Mouse (Mus musculus) neural tube, embryonic 11.5 days (tissue): ENCODE measurements around the gene Bivm. TPM values are rescaled to one million over a fixed set of nuclear protein-coding genes. Genes with fewer than 3 reads are reported as not detected.

Experiments used
- ATAC-seq: fragments of 200-750 bp; cut with Nextera tagmentation; 2 replicates; pipeline ENCODE4 v1.8.0; 2017; ENCODE audit warnings: moderate number of reproducible peaks, mild to moderate bottlenecking, moderate TSS enrichment, moderate library complexity; ENCODE audit not compliant: insufficient read depth, low FRiP score, low TSS enrichment
- DNase-seq: peaks from one replicate; pipeline ENCODE4 v3.0.0-alpha.2; 2015; ENCODE audit warnings: low spot score
- H3K27ac ChIP-seq: fragments of 300-500 bp; sonication (generic); 2 replicates; pipeline ENCODE4 v1.5.1; 2014; ENCODE audit warnings: low read depth, mild to moderate bottlenecking, low read length
- H3K27me3 ChIP-seq: fragments of 300-500 bp; sonication (generic); 2 replicates; pipeline ENCODE4 v1.6.1; 2014; ENCODE audit warnings: mild to moderate bottlenecking, low read length, mixed read lengths; ENCODE audit not compliant: control insufficient read depth, insufficient read depth
- H3K36me3 ChIP-seq: fragments of 300-500 bp; sonication (generic); 2 replicates; pipeline ENCODE4 v1.6.1; 2014; ENCODE audit warnings: mild to moderate bottlenecking, low read length, moderate library complexity, mixed read lengths; ENCODE audit not compliant: control insufficient read depth, insufficient read depth
- H3K4me1 ChIP-seq: fragments of 300-500 bp; sonication (generic); 2 replicates; pipeline ENCODE4 v1.6.1; 2014; ENCODE audit warnings: low read length, mixed read lengths; ENCODE audit not compliant: control insufficient read depth, insufficient read depth
- H3K4me2 ChIP-seq: fragments of 300-500 bp; sonication (generic); 2 replicates; pipeline ENCODE4 v1.6.1; 2014; ENCODE audit warnings: low read depth, mild to moderate bottlenecking, moderate library complexity
- H3K4me3 ChIP-seq: fragments of 300-500 bp; sonication (generic); 2 replicates; pipeline ENCODE4 v1.5.1; 2014; ENCODE audit warnings: low read depth, low read length
- H3K9ac ChIP-seq: fragments of 300-500 bp; sonication (generic); 2 replicates; pipeline ENCODE4 v1.6.1; 2014; ENCODE audit warnings: mild to moderate bottlenecking, low read length
- H3K9me3 ChIP-seq: fragments of 300-500 bp; sonication (generic); 2 replicates; pipeline ENCODE4 v1.6.1; 2016; ENCODE audit warnings: low read length; ENCODE audit not compliant: control insufficient read depth
- WGBS: fragments of 180-500 bp; shearing (Covaris S2); extraction: QIAGEN DNeasy Blood & Tissue Kit; methylation state at CpG from one replicate; pipeline ENCODE4 v1.1.7; 2014; 5-methylcytosine and 5-hydroxymethylcytosine counted together
- polyA plus RNA-seq: library from polyadenylated mRNA; unstranded; fragments of >200 nt; fragmentation: Nextera tagmentation; extraction: Ambion mirVana; gene quantifications from 2 replicates; pipeline ENCODE4 v1.2.1, GENCODE M21; 2014

The Bivm gene
- polyA plus RNA-seq, 1 experiment from 2014 or later: 31.1 TPM

GRCm38 (mm10) chr1:44125590-44125989, 6.8 kb downstream of the Bivm start:
- DNase-seq: no peak
- Histone ChIP-seq H3K27me3 (no peaks in the 10 kb centered on the region), H3K4me3 (no peak overlapping the region), H3K36me3 (no peaks in the 10 kb centered on the region; the same call in 1 of the 2 replicates), H3K27ac (no peak overlapping the region), H3K4me1 (no peaks in the 10 kb centered on the region), H3K9me3 (no peaks in the 10 kb centered on the region), H3K9ac (no peak overlapping the region), H3K4me2 (no peak overlapping the region)
- ATAC-seq: no peak
- 91% methylated on average over 4 of the region's 4 CpGs for WGBS

DNA sequence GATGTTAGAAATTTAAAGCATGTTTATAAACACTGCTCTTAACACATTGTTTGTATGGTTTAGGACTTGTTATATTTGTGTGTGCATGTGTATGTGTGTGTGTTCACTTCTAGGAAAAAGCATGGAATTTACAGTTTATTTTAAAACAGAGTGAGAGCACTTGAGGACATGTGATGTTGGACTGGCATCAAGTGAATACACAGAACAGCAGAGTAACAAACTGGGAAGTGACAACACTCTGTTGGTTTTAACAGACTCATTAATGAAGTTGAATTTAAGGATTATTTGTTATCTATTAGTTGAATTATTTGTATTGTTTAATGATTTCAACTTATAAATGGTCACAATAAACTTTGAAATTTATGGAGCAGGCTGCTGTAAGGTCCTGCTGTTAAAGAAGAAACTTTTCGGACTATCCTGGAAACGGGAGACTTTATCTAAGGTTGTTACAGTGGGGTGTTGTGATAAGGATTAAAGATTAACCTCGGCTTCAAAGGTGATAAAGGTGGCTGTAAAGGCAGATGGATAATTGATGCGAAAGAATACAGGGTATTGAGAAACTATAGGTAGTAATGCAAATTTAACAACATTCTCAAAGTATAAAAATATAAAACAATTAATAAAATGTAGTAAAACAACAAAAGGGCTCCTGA, 11.3 kb downstream of the Bivm start:
- Histone ChIP-seq H3K27ac (no peak overlapping the region), H3K4me1 (no peaks in the 10 kb centered on the region), H3K9ac (no peak overlapping the region), H3K36me3 (no peaks in the 10 kb centered on the region; the same call in 1 of the 2 replicates), H3K9me3 (no peaks in the 10 kb centered on the region), H3K27me3 (no peaks in the 10 kb centered on the region), H3K4me3 (no peak overlapping the region), H3K4me2 (no peak overlapping the region)
- DNase-seq (no peak), ATAC-seq (no peak)
- 93% methylated on average over 4 of the region's 4 CpGs for WGBS

- Histone ChIP-seq H3K27me3 (no peaks in the 10 kb centered on the region), H3K27ac (no peak overlapping the region), H3K9me3 (no peaks in the 10 kb centered on the region), H3K9ac (no peak overlapping the region), H3K4me2 (no peak overlapping the region), H3K4me3 (no peak overlapping the region), H3K4me1 (no peaks in the 10 kb centered on the region), H3K36me3 (peaks cover 8% of the 10 kb centered on the region)
- no peak for ATAC-seq
- no peak for DNase-seq
- 92% methylated on average over 4 of the region's 4 CpGs for WGBS
These were observed 21.5 kb downstream of the Bivm start for GRCm38 (mm10) chr1:44140232-44140631.

- H3K4me2 ChIP-seq: no peak overlapping the region
- no peak for ATAC-seq
- WGBS: 94% methylated on average over 5 of the region's 5 CpGs
- no peak overlapping the region for H3K4me3 ChIP-seq
- H3K9ac ChIP-seq: no peak overlapping the region
- no peaks in the 10 kb centered on the region for H3K4me1 ChIP-seq
- peaks cover 6% of the 10 kb centered on the region for H3K36me3 ChIP-seq
- H3K9me3 ChIP-seq: no peaks in the 10 kb centered on the region
- no peak for DNase-seq
- H3K27ac ChIP-seq: no peak overlapping the region
- no peaks in the 10 kb centered on the region for H3K27me3 ChIP-seq
These were observed 24.0 kb downstream of the Bivm start for GRCm38 (mm10) chr1:44142747-44143146.

DNA sequence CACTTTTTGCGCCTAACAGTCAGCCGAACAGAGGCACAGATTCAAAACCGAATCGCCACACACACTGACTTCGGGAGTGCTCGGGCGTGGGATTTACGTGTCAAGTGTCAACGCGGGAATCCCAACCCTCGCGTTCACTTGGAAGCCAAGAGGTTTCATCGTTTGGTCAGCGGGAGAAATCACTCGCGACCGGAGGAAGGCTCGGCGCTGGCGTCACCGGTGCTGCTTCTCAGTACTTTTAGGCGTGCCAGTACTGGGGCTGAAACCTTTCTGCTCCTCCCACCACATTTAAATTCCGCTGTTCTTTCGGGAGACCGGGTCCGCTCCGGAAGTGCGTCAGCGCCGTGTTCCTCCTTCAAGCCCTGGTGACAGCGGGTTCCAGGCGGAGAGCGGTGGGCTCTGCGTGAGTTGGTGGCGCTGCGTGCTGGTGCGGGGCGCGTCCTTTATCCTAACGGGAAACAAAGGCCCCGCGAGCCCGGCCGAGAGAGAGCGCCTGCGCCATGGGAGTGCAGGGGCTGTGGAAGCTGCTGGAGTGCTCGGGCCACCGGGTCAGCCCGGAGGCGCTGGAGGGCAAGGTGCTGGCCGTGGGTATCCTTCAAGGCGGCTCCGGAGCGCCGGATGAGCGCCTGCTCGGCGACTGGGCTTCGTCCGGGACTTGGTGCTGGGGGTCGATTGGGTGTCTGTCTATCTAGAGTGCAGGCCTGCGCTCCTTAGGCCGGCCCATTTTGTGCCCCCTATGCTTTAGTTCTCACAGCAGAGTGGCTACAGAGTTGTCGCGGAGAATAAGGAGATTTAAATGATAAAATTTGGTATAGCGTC, 29.0 kb downstream of the Bivm start, which contains the start of gene Ercc5:
Ercc5 (plus strand) TSS at position 182 of the 819 bp plus-strand sequence.
- no peaks in the 10 kb centered on the region for H3K9me3 ChIP-seq
- WGBS: under 1% methylated on average over 66 of the region's 66 CpGs

GRCm38 (mm10) chr1:44148706-44149105, 29.9 kb downstream of the Bivm start:
- Histone ChIP-seq H3K4me2 (peak overlapping the region; percentile 43), H3K9me3 (no peaks in the 10 kb centered on the region), H3K9ac (peak overlapping the region; percentile 95), H3K4me3 (peak overlapping the region; percentile 81), H3K4me1 (no peaks in the 10 kb centered on the region), H3K27me3 (no peaks in the 10 kb centered on the region), H3K27ac (no peak overlapping the region), H3K36me3 (no peaks in the 10 kb centered on the region)
- ATAC-seq: 0 out of 2 replicates have a peak, but pooled peaks have one; percentile 7
- no peak for DNase-seq
- 46% methylated on average over 6 of the region's 6 CpGs for WGBS

More for the DNA sequence above, 29.0 kb downstream of the Bivm start, which contains the start of gene Ercc5:
- peak; percentile 97 for ATAC-seq
- Histone ChIP-seq H3K4me3 (peak within 1 kb of the TSS; percentile 81), H3K36me3 (peaks cover 3% of the 10 kb centered on the region), H3K4me1 (no peaks in the 10 kb centered on the region), H3K4me2 (peak within 1 kb of the TSS; percentile 43), H3K9ac (peak within 1 kb of the TSS; percentile 95), H3K27ac (peak within 1 kb of the TSS; percentile 97), H3K27me3 (no peaks in the 10 kb centered on the region)
- DNase-seq: peak; percentile 93

DNA sequence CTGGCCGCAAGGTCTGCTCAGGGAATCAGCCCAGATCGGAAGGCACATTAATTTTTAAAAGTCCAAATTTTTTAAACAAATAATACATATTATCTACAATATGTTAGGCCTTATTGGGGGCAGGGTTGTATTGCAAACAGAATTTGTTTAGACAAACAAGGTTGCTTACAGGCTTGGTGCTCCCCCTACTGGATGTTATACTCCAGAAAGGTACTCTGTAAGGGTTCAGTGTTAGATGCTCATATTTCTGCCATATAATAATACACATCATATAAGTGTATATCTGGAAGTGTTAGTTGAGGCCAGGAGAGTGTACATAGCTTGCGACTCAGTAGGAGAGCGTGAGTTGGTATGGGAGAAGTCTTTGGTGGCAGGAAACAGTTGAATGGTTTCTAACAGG, 36.5 kb downstream of the Bivm start:
- Histone ChIP-seq H3K27me3 (no peaks in the 10 kb centered on the region), H3K36me3 (peaks cover 2% of the 10 kb centered on the region), H3K4me1 (no peaks in the 10 kb centered on the region), H3K27ac (no peak overlapping the region), H3K9ac (no peak overlapping the region), H3K4me2 (no peak overlapping the region), H3K9me3 (no peaks in the 10 kb centered on the region), H3K4me3 (no peak overlapping the region)
- WGBS: 97% methylated on average over 4 of the region's 4 CpGs
- DNase-seq (no peak), ATAC-seq (no peak)

DNA sequence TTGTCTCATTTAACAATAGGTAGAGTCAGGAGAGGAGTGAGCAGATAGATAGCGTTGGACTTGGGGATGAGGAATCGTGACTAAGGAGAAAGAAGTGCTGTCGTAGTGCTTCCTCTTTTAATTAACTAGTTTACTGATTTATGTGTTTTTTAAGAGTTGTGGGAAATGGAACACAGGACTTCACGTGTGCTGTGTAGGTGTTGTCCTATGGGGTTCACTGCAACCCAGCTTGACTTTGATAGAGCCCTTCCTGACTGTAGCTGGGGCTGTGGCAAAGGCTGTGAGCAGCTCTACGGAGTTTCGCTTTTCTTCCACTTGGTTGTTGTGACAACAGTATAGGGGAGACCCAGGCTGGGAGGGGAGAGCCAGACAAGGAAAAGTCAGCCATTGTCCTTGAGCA, 39.6 kb downstream of the Bivm start:
- Histone ChIP-seq H3K9ac (no peak overlapping the region), H3K36me3 (peaks cover 7% of the 10 kb centered on the region), H3K9me3 (no peaks in the 10 kb centered on the region), H3K4me3 (no peak overlapping the region), H3K4me2 (no peak overlapping the region), H3K27me3 (no peaks in the 10 kb centered on the region), H3K27ac (no peak overlapping the region), H3K4me1 (no peaks in the 10 kb centered on the region)
- no peak for ATAC-seq
- DNase-seq: no peak
- WGBS: 91% methylated on average over 6 of the region's 6 CpGs
